Mouse (Mus musculus) telencephalon, adult 2 months (tissue): ENCODE data around the gene Abcc12.

Source experiments
- DNase-seq: peaks from one replicate; pipeline ENCODE4 v3.0.0-alpha.2; 2011; ENCODE audit warnings: low read depth, low spot score

The Abcc12 gene

DNA sequence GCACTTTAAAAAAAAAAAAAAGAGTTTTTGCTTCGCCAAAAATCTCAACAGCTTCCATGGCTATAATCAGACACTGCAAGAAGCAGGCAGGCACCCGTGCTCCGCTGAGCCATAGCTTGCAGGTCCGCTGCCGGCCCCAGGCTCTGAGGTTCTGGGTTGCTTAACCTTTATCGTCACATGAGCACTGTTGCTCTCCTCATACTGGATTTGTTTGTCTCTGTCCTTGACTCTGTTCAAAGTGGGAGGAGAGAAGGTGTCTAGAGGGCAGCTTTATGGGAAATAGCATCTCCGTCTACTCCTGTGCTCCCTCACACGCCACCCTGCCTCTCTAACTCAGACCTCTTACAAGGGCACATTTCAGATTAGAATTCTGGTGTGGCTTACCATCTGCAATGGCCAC is 1.8 kb downstream of the Abcc12 start:
- DNase-seq, result no peak

DNA sequence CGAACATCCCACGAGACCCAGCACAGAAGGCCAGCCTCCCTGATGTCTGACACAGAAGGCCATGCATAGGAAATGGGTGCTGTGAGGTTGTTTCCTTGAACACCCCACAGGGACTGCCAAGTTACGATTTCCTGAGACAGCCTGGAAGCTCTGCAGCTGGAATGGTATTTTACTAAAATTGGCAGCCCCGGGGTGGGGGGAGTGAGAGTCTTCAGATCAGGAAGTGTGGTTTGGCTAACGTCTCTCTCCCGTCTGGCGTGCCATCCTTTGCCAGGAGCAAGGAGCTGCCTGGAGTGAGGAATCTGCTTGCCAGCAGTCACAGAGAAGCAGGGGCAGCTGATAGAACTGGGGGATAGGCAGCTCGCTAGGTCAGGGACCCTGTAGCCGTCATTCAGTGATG is 2.4 kb downstream of the Abcc12 start:
- peak; percentile 85 for DNase-seq

DNA sequence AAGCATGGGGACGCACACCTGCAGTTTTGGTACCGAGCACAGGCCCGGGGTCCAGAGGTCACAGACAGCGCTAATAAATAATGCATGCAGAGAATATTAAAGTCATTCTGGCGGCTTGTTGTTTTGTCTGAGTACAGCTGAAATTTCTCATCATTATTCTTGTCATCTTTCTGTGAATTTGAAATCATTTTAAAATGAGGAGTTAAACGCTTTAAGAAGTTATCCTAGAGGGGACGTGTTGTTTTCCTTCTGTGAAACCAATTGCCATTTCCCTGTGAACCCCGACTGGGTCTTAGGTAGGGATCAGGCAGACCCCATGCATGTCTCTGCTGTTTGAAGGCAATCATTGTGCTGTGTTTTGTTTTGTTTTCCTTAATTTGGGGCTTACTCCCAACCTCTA is 2.9 kb downstream of the Abcc12 start:
- no peak for DNase-seq

DNA sequence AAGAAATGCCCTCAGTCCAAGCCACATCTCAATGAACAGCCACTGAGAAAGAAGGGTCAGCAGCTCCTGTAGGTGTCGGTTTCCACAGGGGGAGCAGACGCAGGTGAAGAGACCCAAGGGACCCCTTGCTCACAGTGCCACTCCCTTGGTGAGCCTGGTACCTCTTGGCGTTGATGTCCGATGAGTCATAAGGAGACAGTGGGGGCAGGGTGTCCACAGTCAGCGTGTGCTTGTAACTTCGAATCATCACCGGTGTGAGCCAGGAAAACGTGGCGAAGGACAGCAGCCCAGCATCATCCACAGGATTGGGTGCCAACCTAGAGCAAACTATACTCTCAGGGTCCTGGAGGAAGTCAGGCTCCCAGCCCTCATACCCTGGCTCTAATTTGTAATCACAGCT is 16.8 kb downstream of the Abcc12 start:
- DNase-seq, result no peak

DNA sequence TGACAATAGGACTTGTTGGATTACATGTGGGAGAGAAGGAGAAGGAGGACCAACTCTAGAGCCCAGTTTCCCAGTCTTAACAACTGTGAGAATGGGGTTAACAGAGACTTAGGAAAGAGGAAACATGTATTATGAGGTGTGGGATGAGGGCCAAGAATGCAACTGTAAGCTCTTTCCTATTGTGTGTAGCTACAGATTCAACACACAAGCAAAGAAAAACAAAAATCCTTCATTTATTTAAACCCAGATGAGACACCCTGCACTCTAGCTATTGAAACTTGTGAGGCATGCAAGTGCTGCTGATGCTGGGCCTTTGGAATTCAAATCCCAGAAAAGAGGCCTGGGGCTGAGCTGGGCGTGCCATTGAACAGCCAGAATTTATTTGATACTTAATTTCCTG is 18.7 kb downstream of the Abcc12 start:
- DNase-seq, result no peak

DNA sequence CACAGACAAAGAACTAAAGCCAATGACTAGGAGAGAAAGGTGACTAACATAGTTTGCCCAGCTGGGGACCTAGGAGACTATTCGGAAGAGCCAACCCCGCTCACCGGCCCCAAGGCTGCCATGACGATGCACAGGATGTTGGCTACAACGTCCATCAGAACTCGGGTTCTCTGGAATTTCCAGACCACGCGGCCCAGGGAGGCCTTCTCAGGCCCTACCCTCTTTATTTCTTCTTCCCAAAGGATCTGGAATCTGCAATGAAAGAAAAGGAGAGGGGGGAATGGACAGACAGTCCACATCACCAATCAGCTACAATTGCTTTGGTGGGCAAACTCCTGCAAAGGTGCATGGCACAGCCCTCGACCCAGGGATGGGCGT is 19.8 kb downstream of the Abcc12 start:
- DNase-seq, result no peak

DNA sequence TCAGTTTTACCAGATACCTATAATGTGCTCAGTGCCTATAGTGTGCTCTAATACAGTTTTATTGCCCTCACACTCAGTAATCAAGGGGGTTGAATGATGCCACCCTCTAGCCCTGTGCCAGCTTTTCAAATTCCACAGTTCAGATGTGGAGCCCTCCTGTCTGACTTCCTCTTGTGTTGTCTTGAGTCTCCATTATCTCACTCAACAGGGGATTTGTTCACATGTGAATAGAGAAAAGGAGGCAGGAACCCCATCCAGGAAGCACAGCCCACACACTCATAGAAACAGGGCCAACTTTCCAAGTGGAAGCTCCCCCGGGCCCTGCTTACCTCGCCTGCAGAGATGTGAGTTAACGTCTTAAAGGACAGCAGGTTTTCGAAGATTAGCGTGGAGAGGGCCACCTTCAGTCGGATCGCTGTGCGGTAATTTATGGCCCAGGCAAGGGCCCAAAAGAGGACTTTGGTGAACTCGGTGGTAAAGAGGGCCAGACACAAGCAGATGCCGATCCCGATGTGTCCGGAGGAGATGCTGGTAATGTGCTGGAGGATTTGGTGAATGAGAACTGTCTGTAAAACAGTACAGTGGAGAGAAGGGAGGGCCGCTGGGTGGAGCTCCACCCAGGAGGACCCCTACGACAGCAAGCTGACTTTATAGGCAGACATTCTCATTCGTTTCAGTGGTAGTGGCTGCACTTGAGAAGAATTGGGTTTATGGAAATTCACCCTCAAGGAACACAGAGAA is 20.4 kb downstream of the Abcc12 start:
- DNase-seq, result no peak

DNA sequence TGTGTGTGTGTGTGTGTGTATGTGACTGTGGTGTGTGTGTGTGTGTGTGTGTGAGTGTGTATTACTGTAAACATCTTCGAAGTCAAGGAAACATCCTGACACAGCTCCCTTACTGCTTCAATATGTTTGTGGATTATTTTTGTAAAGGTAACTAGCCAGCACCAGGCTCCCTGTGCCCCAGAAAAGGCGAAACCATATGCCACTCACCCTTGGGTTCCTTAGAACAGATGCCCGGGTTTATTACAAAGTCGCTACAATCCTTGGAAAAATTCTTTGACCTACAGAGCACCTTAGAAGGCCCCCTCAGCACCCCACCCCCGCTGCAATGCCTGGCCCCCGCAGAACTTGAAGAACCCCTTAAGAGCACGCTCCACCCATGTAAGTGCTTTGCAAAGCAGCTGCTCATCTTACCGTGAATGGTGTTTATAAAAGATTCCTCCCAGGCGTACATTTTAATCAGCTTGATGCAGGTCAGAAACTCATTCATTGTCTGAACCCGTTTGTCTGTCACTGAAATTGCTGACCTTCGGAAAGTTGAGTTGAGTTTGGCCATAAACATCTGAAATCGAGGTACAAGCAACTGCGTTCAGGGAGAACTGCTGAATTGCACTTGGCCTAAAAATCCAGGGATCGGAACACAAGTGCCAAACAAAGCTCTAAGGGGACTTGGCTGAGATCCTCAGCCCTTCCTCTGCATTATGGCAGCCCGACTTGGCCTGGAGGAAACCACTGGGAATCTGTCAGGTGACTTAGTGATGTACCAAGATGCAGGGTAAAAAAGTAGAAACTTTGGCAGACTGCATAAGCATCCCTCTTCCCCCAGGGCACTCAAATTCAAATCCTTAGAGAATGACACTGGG is 23.1 kb downstream of the Abcc12 start:
- DNase-seq, result no peak

DNA sequence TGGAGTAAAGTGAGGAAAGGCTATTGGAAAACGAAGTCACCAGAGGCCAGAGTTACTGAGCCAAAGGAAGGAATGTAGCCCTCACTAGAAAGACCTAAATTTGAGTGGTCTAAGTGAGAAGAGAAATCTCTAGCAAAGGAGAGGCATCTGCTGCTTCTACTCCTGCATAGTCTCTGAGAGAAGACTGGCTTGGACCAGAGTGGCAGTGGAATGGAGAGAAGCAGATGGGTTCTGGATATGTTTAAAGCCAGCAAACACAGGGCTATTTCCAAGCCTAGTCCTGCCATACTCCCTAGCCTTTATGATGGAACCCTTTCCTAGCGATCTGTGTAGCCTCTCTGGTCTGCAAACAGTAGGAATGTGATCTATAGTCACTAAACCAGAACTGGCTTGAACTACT is 24.9 kb downstream of the Abcc12 start:
- DNase-seq, result no peak

DNA sequence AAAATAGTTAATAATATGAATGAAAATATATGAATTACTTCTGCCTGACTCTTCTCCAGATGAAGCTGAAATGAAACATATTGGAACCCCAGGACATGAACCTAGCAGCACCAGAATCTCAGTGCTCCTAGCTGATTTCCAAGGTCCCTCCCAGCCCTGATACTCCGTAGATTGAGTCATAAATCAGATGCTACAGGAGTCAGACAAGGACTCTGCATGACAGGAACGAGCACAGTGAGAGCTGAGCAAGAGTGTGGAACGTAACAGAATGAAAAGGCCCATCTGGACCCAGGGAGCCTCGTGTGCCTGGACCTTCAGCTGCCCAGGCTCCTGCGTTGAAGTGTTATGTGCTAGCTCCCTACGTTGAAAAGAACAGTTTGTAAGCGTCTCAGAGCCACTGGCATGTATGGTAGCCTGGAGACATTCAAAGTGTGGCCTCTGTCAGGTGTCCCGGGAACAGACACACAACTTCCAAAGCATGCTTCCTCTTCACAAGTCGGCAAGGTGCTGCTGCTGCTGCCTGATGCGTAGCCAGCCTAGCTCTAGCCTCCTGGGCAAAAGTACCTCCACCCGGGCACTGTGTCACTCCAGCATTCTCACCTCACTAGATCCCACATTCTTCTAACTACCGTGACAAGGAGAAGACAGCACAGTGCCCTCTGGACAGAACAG is 26.1 kb downstream of the Abcc12 start:
- DNase-seq, result no peak

DNA sequence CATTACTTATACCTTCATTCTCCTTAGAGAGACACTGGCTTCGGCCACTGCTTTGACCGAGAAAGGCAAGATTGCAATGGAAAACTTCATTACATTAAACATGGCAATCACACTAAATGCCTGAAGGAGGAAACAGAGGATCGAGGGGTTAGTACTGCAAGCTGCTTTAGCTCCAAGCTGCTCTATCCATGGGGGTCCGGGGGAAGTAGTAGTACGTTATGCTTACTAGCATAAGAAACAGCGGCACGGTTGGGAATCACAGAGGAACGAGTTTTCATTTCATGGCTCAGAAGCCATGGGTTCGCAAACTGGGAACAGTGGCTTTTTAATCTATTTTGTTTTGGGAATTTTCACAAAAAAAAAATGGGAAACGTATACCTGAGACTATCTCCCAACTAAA is 30.0 kb downstream of the Abcc12 start:
- no peak for DNase-seq

DNA sequence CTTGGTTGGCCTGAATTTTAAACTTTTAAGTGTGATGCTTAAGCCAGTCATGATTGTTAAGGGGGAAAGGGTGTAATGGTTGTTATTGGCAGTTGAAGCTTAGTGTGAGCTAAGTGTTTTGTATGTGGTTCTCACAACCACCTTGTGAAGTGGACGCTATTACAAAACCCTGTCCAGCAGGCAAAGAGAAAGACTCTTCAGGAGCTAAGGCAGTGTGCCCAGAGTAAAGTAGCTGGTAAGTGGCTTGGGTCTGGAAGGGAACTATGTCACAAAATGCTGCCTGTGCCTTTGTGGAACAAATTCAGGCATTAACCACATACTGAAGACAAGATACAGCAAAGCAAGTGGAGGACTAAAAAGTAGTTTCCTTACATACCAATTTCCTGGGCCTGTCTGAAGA is 34.5 kb downstream of the Abcc12 start:
- no peak for DNase-seq

DNA sequence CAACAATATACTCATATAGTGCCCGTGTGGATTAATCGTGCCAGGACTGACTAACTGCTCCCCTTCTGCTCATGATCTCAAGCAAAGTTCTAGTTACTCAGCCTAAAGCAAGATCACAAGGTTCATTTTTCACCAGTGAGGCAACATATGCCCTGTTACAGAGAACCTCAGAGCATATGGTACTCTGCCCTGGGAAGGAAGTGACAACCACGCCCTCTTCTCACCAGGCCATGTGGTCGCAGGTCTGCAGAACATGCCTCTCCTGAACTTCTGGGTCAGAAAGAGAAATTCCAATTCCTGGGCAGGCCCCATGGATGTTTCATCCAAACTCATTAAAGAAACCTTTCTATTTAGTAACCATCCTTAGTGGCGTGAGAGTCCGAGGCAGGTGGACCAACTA is 39.6 kb downstream of the Abcc12 start:
- no peak for DNase-seq

DNA sequence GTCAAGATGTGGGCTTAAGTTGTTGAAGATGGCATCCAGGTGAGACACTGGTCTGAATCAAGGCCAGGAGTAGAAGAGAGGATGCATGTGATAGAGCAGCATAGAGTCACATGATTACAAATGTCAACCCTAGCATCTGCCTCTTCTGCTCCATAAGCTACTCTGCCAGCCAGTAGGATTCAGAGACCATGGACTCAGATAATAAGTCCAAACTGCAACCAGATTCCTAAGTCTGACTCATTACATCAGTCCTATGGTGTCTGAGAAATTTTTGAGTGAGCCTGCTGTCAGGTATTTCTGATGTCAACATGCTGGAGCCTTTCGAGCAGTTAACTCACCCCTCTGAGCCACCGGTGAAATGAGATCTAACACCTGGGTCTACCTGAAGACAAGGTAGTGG is 40.1 kb downstream of the Abcc12 start:
- DNase-seq, result no peak

DNA sequence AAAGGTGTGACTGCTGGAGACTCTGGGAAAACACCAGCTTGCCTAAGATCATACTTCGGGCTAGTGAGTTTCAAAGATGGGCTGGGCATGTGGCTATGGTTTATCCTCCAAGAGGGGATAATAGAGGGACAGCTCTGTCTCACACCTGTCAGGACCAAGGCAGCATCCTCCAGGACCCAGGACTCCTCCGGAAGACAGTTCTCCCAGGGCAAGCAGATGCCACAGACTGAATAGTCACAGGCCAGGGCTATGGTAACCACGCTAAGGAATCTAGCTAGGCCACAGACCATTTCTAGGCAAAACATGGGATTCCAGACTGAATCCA is 43.9 kb downstream of the Abcc12 start:
- DNase-seq, result no peak

DNA sequence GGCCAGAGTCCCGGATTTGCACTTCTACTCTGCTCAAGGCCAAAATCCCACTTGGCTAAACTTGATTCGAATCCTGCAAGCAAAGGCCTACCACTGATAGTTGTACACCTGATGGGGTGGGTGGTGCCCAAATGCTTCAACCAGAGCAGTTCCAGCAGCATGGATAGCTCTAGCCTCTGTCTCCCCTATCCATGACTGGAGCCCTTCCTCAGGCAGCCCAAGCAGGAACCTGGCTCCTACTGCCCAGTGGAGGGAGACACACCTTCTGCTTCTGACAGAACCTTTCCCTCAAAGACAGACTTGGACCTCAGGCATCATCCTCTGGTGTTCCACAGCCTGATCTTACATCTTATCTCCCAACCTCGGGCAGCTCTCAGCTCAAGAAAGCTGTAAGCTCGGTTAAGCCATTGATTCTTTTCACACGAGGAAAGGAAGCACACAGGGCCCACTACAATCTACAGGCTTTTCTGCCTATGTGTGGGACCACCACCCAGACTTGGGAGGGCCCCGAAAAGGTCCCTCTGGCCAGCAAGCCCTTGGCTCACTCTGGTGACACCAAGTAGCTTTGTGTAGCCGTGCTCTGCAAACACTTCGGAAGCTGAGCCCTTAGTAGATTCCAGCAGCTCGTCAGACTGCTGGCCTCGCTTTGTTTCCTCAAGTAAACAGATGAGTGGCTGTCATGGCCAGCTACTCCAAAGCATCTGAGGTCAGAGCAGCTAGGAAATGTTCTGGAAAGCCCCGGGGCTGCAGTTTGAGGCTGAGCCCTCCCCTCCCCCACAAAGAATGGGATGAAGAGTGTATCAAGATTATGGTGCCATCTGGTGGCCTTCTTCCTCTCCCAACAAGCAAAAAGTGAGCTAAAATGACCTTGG is 44.5 kb downstream of the Abcc12 start:
- peak; percentile 58 for DNase-seq

DNA sequence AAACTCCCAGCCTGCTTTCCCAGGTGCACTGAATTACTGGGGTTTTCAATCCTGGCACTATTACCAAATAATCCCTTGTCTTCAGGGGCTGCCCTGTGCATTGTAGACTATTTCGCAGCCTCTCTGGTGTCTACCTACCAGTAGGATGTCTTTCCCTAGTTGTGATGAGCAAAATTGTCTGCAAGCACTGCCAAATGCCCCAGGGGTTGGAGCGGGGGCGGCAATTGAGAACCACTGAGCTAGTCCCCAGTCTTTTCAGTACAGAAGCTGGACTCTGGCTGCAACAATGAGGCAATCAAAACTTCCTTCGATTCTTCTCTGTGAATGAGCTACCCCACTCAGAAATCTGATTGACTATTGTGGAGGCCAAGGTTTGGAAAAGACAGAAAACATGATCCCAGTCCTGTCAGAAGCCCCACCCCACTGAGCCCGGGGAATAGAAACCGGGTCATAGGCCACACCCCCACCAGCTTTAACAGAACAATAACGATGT is 45.4 kb downstream of the Abcc12 start:
- no peak for DNase-seq

DNA sequence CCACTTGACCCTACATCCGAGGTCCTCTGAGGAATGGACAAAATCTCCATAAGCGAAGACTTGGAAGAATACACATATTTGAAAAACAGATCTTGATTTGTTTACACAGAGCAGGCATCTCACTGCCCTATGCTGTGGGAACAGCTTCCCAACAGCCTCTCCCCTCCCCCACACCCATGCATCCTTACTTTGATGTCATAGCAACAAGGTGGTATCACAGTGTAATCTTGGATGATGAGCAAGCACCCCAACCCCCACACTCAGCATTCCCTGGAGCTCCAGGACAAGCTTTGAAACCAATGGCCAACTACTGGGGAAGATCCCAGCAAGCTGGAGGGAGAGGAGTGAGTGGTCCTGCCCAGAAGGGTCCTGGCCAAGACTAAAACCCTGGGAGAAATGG is 50.8 kb downstream of the Abcc12 start:
- DNase-seq, result no peak

DNA sequence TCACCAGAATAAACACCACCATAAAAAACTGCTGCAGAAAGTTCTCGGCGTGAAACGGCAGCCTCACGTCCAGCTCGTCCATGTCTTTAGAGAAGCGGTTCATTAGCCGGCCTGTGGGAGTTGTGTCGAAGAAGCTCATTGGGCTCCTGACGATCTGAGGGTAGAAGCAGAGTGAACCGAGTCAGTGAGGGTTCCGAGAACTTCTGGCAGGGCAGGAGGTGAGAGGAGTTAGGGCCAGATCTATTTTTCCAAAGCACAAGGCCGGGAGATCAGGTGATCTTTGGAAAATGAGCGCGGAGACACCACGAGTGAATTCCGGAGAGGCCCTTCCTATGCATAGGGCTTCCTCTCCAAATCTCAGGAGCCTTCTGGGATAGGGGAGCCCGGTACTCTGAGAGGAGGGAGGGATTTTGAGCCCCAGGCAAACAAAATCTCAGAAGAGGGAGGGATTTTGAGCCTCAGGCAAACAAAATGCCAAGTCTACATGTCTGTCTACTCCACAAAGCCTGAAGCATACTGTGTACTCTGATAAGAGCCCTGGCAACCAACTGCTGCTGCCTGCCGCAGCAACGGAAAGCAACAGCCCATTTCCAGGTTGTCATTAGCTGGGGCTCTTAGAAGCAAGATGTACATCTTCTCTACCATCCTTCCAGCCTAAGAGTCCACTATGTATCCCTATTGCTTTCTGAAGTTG is 53.0 kb downstream of the Abcc12 start:
- DNase-seq, result no peak

DNA sequence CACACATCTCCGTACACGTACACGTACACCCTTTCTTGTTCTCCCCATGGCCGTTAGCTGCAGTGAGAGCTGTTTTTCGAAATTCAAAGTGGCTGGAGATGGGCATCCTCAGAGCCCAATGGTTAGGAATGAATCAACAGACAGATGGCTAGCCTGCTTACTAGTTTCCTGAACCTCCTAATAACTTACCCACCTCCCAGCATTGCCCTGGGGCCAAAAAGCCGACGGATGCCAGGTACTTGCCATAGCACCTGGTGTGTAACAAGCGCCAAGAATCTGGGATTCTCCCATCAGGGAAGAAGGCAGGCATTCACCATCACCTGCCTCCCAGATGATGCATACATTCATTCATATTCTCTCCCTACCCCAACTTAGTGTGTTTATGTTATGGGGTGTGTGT is 53.7 kb downstream of the Abcc12 start:
- DNase-seq, result no peak

DNA sequence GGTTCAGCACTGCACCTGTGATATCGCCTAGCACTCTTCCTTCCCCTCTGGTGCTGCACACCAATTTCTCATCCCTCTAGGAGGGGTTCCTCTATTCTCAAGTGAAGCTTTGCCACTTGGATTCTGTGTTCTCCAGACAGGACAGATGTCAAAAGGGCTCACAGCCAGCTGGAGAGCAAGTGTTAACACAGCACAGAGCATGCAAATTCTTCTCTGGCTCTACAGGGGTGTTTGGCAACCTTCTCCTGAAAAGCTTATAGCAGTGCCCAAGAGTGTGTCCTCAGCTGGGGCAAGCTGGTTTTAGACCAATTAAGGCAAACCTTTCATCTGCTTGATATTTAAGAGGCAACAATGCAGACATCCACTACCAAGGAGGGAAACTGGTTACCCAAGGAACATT is 66.3 kb downstream of the Abcc12 start:
- DNase-seq, result no peak
